Mouse (Mus musculus) neural tube, embryonic 11.5 days (tissue): Measurements from ENCODE around the gene Nr2f6. TPM values are rescaled to one million over a fixed set of nuclear protein-coding genes. Genes with fewer than 3 reads are reported as not detected.

ENCODE experiments used
- ATAC-seq: fragments of 200-750 bp; cut with Nextera tagmentation; 2 replicates; pipeline ENCODE4 v1.8.0; 2017; ENCODE audit warnings: moderate number of reproducible peaks, mild to moderate bottlenecking, moderate TSS enrichment, moderate library complexity; ENCODE audit not compliant: insufficient read depth, low FRiP score, low TSS enrichment
- DNase-seq: peaks from one replicate; pipeline ENCODE4 v3.0.0-alpha.2; 2015; ENCODE audit warnings: low spot score
- H3K27ac ChIP-seq: fragments of 300-500 bp; sonication (generic); 2 replicates; pipeline ENCODE4 v1.5.1; 2014; ENCODE audit warnings: low read depth, mild to moderate bottlenecking, low read length
- H3K27me3 ChIP-seq: fragments of 300-500 bp; sonication (generic); 2 replicates; pipeline ENCODE4 v1.6.1; 2014; ENCODE audit warnings: mild to moderate bottlenecking, low read length, mixed read lengths; ENCODE audit not compliant: control insufficient read depth, insufficient read depth
- H3K36me3 ChIP-seq: fragments of 300-500 bp; sonication (generic); 2 replicates; pipeline ENCODE4 v1.6.1; 2014; ENCODE audit warnings: mild to moderate bottlenecking, low read length, moderate library complexity, mixed read lengths; ENCODE audit not compliant: control insufficient read depth, insufficient read depth
- H3K4me1 ChIP-seq: fragments of 300-500 bp; sonication (generic); 2 replicates; pipeline ENCODE4 v1.6.1; 2014; ENCODE audit warnings: low read length, mixed read lengths; ENCODE audit not compliant: control insufficient read depth, insufficient read depth
- H3K4me2 ChIP-seq: fragments of 300-500 bp; sonication (generic); 2 replicates; pipeline ENCODE4 v1.6.1; 2014; ENCODE audit warnings: low read depth, mild to moderate bottlenecking, moderate library complexity
- H3K4me3 ChIP-seq: fragments of 300-500 bp; sonication (generic); 2 replicates; pipeline ENCODE4 v1.5.1; 2014; ENCODE audit warnings: low read depth, low read length
- H3K9ac ChIP-seq: fragments of 300-500 bp; sonication (generic); 2 replicates; pipeline ENCODE4 v1.6.1; 2014; ENCODE audit warnings: mild to moderate bottlenecking, low read length
- H3K9me3 ChIP-seq: fragments of 300-500 bp; sonication (generic); 2 replicates; pipeline ENCODE4 v1.6.1; 2016; ENCODE audit warnings: low read length; ENCODE audit not compliant: control insufficient read depth
- WGBS: fragments of 180-500 bp; shearing (Covaris S2); extraction: QIAGEN DNeasy Blood & Tissue Kit; methylation state at CpG from one replicate; pipeline ENCODE4 v1.1.7; 2014; 5-methylcytosine and 5-hydroxymethylcytosine counted together
- polyA plus RNA-seq: library from polyadenylated mRNA; unstranded; fragments of >200 nt; fragmentation: Nextera tagmentation; extraction: Ambion mirVana; gene quantifications from 2 replicates; pipeline ENCODE4 v1.2.1, GENCODE M21; 2014

The Nr2f6 gene
- polyA plus RNA-seq, 1 experiment from 2014 or later = 84.0 TPM

- Histone ChIP-seq H3K9me3 (no peaks in the 10 kb centered on the region), H3K9ac (peak overlapping the region; percentile 89), H3K36me3 (no peaks in the 10 kb centered on the region), H3K27me3 (no peaks in the 10 kb centered on the region), H3K27ac (peak overlapping the region; percentile 96), H3K4me3 (peak overlapping the region; percentile 81), H3K4me2 (peak overlapping the region; percentile 97), H3K4me1 (peaks cover 23% of the 10 kb centered on the region)
- ATAC-seq = peak; percentile 87
- 2% methylated on average over 70 of the region's 80 CpGs for WGBS
- DNase-seq = peak; percentile 91
Observed at GRCm38 (mm10) chr8:71381971-71382961, 506 bp upstream of the Nr2f6 start.

GRCm38 (mm10) chr8:71380178-71381171 is 1.3 kb downstream of the Nr2f6 start:
- DNase-seq (no peak), ATAC-seq (no peak)
- H3K4me1 ChIP-seq = peaks cover 35% of the 10 kb centered on the region
- peak overlapping the region; percentile 81 for H3K4me3 ChIP-seq
- no peaks in the 10 kb centered on the region for H3K36me3 ChIP-seq
- 1% methylated on average over 71 of the region's 72 CpGs for WGBS
- peak overlapping the region; percentile 89 for H3K9ac ChIP-seq
- peak overlapping the region; percentile 96; the same call in 1 of the 2 replicates for H3K27ac ChIP-seq
- no peaks in the 10 kb centered on the region for H3K27me3 ChIP-seq
- peak overlapping the region; percentile 97 for H3K4me2 ChIP-seq
- no peaks in the 10 kb centered on the region for H3K9me3 ChIP-seq

- WGBS = 47% methylated on average over 3 of the region's 3 CpGs
- Histone ChIP-seq H3K9ac (peak overlapping the region; percentile 89), H3K4me3 (peak overlapping the region; percentile 81), H3K27ac (0 out of 2 replicates have a peak overlapping the region, but pooled peaks have one; percentile 27), H3K9me3 (no peaks in the 10 kb centered on the region), H3K27me3 (no peaks in the 10 kb centered on the region), H3K36me3 (no peaks in the 10 kb centered on the region), H3K4me1 (peaks cover 36% of the 10 kb centered on the region), H3K4me2 (peak overlapping the region; percentile 97)
- DNase-seq = no peak
- ATAC-seq = no peak
Observed at GRCm38 (mm10) chr8:71379512-71380075, 2.2 kb downstream of the Nr2f6 start.

- peak overlapping the region; percentile 81 for H3K4me3 ChIP-seq
- 45% methylated on average over 4 of the region's 4 CpGs for WGBS
- no peak for DNase-seq
- H3K27me3 ChIP-seq = no peaks in the 10 kb centered on the region
- 0 out of 2 replicates have a peak overlapping the region, but pooled peaks have one; percentile 27 for H3K27ac ChIP-seq
- H3K4me1 ChIP-seq = peaks cover 36% of the 10 kb centered on the region
- peak overlapping the region; percentile 35 for H3K9ac ChIP-seq
- H3K4me2 ChIP-seq = peak overlapping the region; percentile 97
- H3K36me3 ChIP-seq = no peaks in the 10 kb centered on the region
- no peak for ATAC-seq
- no peaks in the 10 kb centered on the region for H3K9me3 ChIP-seq
Observed at GRCm38 (mm10) chr8:71379008-71379407, 2.8 kb downstream of the Nr2f6 start.

- no peak for DNase-seq
- Histone ChIP-seq H3K4me1 (peaks cover 24% of the 10 kb centered on the region), H3K27me3 (no peaks in the 10 kb centered on the region), H3K27ac (peak overlapping the region; percentile 69; the same call in 1 of the 2 replicates), H3K9me3 (no peaks in the 10 kb centered on the region), H3K9ac (no peak overlapping the region; the same call in 1 of the 2 replicates), H3K4me2 (peak overlapping the region; percentile 46), H3K36me3 (no peaks in the 10 kb centered on the region), H3K4me3 (peak overlapping the region; percentile 20; the same call in 1 of the 2 replicates)
- 38% methylated on average over 8 of the region's 8 CpGs for WGBS
- no peak for ATAC-seq
Observed at GRCm38 (mm10) chr8:71376423-71377030, 5.2 kb downstream of the Nr2f6 start.

- WGBS = 7% methylated on average over 74 of the region's 74 CpGs
- Histone ChIP-seq H3K27me3 (no peaks in the 10 kb centered on the region), H3K9me3 (no peaks in the 10 kb centered on the region), H3K4me3 (peak overlapping the region; percentile 20), H3K4me2 (peak overlapping the region; percentile 46), H3K27ac (peak overlapping the region; percentile 69), H3K36me3 (no peaks in the 10 kb centered on the region), H3K4me1 (peaks cover 24% of the 10 kb centered on the region), H3K9ac (peak overlapping the region; percentile 43; the same call in 1 of the 2 replicates)
- DNase-seq (peak; percentile 68), ATAC-seq (peak; percentile 13; the same call in 1 of the 2 replicates)
Observed at GRCm38 (mm10) chr8:71375581-71376422, 6.0 kb downstream of the Nr2f6 start.

GRCm38 (mm10) chr8:71374616-71375206 is 7.0 kb downstream of the Nr2f6 start:
- Histone ChIP-seq H3K9ac (no peak overlapping the region), H3K4me1 (peaks cover 23% of the 10 kb centered on the region), H3K4me3 (no peak overlapping the region), H3K36me3 (no peaks in the 10 kb centered on the region), H3K27ac (no peak overlapping the region), H3K9me3 (no peaks in the 10 kb centered on the region), H3K27me3 (no peaks in the 10 kb centered on the region), H3K4me2 (no peak overlapping the region)
- no peak for ATAC-seq
- 78% methylated on average over 17 of the region's 17 CpGs for WGBS
- DNase-seq = no peak
